Mouse (Mus musculus) gastrocnemius, adult 8-10 months (tissue): Measurements from ENCODE around the gene Syt8. TPM values are rescaled to one million over a fixed set of nuclear protein-coding genes. Genes with fewer than 3 reads are reported as not detected.
"Not testable (repeated sequence)": the region's sequence is repeated elsewhere in the genome, so short reads cannot be mapped to it uniquely, and the experiment has no call there.

ENCODE experiments used
- DNase-seq, 2 experiments: peaks; one replicate each; pipeline ENCODE4 v3.0.0; 2022; ENCODE audit warnings: low spot score in 2 of 2
- total RNA-seq, 4 experiments: library from RNA; stranded (reverse); gene quantifications; 2 replicates each; pipeline ENCODE4 v1.2.4; 2022

The Syt8 gene
- not detected for total RNA-seq

DNA sequence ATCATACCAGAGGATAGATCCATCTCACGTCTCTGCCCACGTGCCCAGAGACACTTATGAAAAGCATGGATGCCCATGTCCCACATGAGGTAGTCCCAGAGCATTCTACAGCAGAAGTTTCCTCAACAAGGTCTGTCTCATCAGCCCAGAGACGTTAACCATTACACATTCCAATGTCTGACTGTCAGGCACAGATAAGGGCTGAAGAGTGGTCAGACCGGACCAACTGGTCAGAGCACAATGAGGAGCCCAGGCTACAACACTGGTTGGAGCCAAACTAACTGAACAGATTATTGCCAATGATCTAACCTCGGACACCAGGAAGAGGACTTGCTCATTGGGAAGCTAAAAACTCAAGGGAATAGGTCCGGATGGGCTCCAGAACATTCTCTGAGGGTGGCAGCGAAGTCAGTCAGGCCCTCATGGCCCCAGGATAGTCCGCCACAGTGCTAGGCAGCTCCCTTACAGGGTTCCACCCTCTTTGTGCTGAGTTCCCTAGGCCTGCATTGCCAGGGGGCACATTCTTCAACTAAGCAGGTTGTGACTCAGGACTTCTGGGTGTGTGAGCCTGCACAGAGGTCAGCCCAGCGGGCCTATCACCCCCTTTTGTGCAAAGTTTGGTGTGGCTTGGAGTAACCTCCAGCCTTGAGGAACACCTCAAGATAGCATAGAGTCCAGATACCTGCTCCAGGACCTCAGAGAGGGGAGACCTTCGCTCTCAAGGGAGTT is at the start of gene Syt8:
Gene Syt8, plus strand, starts transcription at position 714 of the 729 bp plus-strand sequence.
- DNase-seq: no peak

DNA sequence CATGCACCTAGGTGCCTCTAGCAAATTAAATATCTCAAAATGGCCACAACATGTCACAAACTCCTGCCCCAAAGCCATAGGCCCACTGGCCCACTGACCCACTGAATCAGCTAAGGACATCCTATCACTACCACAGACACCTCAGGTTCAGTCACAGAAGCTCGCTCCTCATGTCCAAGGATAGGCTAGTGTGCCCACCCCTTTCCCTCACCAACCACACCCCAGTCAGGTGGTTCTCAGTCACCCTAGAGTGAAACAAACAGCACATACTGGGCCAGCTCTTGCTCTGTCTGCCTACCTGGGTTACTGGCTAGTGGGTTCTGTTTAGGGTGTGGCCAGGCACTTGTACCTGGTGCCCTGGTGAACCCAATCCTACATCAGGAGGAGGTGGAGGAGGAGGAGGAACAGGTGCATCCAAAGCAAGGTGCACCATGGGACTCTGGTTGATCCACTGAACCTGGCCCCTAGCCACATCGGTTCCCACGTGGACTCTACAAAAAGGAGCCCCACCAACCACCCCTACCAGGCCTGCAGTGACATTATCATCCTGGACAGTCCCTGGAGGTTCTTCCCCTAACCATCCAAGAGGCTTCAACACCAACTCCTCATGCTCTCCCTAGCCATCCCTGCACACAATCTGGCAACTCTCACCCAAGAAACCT is 48.8 kb upstream of the Syt8 start:
- no peak for DNase-seq

DNA sequence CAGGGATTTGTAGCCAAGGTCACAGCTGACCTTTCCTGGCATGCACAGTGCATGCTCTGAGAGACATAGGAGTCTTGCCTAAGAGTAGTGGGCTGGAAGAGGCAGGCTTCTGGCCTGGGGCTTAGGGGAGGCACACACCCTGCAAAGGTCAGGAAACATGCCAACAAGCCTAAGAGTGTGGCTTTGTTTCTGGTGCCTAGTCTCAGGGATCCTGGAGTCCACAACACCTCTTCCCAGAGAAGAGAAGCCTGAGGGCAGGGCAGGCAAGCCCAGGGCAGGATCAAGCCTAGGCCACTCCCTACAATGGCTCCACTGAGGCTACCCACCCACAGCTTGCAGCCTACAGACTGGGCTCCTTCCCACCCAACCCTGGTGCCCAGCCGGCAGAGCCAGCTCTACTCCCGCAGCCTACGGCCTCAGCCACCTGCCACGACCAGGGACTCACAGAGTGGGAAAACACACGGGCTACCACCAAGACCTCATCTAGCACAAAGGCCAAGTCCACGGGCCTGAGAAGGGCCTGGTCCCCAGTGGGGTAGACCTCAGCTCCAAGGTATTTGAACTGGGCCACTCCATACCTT is 47.9 kb upstream of the Syt8 start:
- DNase-seq: peak in 1 of 2 experiments; percentile 26

DNA sequence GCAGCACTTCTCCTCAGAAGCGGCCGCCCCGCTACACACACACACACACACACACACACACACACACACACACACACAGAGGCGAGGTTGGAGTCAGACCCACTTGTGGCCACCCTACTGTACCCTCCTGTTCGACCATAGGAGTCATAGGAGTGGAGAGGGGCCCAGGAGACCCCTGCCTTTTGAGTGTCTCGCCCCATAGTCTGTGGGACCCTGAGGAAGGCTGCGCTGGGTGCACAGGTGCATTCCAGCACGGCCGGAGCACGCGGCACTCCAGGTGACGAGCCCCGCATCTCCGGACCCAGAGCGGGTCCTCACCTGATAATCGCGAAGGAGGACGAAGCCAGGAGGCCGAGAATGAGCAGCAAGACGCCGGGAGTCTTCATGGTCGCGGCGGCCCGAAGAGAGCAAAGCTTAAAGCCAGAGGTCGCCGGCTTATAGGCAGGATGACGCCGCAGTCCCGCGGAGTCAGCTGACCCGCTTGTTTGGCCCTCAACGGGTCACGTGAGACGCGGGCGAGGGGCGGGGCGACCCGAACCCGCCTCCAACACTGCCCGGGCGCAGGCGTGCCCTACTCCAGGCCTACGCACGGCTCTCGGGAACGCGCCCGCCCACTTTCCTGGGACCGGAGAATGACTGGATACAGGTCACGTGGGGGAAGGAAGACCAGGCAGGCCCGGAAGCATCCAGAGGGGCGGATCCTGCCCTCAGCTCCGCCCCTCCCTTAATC is 47.1 kb upstream of the Syt8 start, which contains the start of gene Ctsd:
Gene Ctsd, minus strand, starts transcription at position 620 of the 730 bp plus-strand sequence.
- DNase-seq: peak; percentile 97 to 98

DNA sequence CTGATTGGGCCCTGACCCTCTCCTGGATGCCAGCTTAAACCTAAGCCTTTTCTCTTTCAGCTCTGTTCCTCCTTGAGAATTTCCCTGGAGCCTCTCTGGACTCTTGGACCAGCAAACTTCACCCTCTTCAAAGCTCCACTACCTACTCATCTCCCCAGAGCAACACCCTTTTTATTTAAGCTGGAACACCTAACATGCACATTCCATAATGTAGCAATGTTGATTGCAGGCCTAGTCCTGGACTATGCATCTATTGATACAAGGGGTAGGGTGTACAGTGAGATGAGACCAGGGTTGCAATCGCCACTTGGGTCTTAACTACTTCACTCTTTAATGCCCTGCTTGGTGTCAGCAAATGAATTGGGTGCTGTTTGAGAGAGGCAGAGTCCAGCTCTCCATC is 46.5 kb upstream of the Syt8 start:
- no peak for DNase-seq

DNA sequence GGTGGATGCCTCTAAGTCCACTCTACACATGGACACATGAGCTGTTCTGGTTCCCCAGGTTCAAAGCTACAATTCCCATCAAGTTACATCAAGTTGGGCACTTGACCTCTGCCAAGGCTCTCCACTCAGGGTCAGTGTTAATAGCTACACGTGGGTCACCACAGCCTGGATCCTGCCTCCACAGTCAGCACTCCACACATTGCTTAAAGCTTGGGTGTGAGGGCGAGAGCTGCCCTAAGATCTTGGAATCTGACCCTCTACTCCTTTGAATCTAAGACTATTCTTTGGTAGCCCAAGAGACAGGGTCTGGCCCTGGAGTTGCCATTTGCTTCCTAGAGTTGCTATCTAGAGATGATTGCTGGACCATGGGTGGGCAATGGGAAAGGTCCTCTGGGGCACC is 45.9 kb upstream of the Syt8 start:
- no peak for DNase-seq

DNA sequence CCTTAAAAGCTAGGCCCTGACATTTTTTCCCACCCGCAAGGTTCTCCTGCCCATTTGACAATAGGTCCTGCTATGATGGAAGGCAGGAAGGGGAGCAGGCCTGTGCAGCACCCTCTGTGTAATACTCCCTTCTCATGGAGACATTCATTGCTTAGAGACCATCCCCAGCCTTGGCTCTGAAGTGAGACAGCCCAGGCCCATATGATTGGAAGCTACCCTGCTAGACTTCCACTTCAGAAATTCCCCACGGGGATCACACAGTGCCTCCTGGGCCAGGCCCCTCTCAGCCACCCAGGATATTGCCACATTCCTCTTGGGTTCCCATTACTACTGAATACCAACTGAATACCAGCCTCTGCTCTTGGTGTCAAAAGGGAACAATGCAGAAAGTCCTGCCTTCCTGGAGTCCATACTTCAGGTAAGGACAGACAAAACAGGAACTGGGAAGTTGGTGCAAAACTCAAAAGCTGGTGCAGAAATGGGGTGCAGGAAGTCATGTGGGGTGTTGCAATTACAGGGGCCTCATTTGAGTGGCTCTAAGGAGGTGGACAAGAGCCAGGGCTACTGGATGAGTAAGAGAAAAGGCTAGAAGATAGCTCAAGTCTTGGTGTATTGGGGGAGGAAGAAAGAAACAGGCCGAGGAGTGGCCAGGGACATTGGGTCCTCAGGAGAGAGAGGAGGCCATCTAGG is 44.5 kb upstream of the Syt8 start:
- no peak for DNase-seq

DNA sequence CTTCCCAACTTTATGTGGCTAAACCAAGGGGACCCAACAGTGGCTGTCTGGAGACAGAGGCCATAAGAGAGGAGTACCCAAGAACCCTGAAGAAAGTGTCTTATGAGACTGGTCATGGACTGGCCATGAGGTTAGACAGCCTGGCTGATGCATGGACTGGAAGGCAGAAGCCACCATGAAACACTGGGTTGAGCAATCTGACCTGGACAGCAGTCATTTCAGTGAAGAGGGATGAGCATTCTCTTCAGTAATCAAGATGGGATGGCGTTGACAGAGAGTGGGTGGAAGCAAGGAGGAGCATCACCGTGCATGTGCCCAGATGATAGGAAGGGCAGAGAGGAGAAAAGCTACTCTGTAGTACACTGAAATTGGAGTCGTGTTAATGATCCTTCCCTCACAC is 43.5 kb upstream of the Syt8 start:
- no peak for DNase-seq

DNA sequence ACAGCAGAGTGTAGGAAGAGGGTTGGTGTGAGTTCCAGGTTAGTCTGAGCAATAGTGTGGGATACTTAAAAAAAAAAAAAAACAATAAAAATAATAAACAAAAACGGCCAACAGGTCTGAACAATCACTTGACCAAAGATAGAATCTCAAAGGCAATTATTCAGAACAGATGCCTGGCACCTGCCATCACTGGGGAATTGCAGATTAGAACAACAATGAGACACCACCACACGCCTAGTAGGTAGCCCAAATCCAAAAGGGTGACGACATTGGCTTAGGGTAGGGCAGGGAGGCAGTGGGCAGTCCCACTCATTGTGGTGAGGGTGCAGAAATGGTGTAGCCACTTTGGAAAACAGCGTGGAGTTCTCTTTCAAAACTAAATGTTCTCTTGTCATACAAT is 43.0 kb upstream of the Syt8 start:
- no peak for DNase-seq

DNA sequence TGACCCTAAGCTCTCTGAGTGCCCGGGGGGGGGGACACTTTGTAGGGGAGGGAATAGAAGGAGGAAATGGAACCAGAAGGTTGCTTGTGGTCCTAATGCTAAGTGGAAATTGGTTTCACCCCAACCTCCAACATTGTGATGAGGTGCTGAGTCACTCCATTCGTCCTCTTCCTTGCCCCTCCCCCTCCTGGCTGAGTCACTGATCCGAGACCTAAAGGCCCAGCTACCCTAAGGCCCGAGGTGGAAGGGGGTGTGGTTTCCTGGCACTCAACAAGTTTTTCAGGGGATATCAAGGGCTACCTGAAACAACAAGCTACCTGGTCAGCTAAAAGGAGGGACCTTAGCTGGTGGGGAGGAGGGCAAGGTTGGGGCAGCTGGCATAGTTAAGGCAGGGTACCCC is 41.5 kb upstream of the Syt8 start:
- no peak for DNase-seq

DNA sequence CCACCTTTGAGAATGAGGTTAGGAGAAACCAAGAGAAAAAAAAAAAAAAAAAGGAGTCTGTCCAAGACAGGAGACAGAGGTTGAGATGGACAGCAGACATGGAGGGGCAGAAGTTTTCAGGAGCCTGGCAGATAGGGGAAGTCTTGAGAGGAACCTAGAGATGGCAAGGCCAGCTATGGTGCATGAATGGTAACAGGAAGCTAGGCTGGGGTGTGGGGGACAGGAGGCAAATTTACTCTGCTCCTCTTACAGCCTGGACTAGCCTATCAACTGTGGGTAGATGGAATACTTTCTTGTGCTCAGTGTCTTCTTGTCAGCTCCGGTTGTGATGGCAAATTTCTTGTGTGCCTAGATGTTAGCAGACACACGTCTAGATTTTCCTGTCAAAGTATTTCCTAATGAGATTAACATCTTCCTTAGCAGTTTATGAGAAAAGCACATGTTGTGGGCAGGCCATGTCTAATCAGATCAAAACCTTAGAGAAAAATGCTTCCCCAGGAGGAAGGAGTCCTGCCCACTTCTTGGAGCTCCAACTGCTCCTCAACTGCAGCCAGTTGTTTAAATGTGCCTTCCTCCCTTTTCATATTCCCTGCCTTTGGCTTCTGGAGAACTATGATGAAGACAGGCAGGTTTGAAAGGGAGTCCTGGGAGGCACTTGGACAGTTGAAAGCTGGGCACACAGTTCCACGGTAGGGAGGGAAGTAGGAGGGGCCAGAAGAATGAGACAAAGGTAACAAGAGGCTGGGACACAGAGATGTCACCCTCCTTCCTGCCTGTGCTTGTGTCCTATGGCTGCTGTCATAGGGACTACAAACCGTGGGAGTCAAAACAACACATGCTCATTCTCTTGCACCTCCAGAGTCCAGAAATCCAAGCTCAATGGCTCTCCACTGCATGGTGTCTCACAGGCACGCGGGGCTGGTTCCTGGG is 40.1 kb upstream of the Syt8 start:
- DNase-seq: no peak

DNA sequence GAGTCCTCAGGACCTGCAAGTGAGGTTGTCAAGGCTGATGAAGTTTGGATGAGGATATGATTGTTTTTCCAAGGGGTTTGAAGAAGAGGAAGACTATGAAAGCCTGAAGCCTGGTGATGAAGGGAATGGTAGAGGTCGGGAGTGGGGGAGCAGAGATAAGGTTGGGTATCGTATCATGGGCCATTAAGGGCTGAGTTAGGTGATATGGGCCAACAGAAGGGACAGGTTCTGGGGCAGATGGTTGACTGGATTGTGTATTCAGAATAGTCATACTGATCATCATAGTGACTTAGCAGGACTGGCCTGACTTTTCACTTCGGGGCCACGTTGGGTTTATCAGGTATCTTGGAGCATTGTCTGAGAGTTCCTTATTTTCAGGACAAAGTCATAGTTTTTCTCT is 39.2 kb upstream of the Syt8 start:
- no peak for DNase-seq

DNA sequence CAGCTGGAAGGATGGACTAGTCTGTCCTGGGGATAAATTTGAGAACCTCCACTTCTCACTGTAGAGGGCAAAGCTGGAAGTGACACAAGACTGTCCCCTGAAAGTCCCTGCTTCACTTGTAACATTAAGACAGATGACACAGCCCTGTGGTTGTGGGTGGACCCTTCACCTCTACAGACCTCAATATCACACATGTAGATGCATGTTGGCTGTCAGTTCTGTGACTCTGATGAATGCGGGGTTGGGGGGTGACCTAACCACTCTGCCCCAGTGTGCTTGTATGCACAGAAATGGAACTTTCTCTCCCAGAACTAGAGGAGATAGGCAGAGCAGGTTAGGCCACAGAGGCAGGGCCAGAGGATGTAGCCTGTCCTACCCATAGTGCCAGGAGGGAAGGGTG is 38.0 kb upstream of the Syt8 start:
- DNase-seq: no peak

DNA sequence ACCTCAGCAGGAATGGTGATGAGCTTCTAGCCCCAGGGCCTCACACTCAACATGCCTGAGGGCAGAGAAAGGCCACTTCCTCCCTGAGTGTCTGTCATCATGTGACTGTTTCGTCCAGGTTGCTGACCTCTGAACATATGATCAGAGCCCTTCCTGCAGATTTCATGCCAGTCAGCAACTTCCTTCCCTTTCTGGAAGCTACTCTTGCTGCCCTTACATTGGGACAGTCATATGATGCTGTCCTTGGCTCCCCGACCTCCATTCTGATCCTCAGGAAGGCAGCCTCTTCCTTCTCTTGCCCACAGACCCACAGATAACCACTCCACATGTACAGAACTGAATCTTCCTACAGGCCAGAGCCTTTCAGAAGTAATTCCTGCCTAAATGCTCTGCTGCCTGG is 36.6 kb upstream of the Syt8 start:
- DNase-seq: no peak

DNA sequence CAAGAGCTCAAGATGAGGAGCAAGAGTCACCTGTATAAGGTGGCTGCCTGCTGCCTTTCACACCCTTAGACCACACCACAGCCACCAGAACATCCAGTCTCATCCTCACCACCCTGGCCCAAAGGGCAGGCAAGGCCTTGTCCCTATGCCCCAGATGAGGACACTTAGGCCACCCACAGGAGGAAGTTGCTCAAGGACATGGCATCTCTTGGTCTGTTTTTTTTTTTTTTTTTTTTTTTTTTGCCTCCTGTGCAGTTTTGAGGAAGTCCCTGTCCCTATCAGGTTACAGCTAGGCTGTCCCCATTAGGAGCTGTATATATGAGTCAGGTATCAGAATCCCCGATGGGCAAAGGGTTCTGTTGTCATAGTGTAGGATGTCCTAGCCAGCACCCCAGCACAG is 35.4 kb upstream of the Syt8 start:
- no peak for DNase-seq

DNA sequence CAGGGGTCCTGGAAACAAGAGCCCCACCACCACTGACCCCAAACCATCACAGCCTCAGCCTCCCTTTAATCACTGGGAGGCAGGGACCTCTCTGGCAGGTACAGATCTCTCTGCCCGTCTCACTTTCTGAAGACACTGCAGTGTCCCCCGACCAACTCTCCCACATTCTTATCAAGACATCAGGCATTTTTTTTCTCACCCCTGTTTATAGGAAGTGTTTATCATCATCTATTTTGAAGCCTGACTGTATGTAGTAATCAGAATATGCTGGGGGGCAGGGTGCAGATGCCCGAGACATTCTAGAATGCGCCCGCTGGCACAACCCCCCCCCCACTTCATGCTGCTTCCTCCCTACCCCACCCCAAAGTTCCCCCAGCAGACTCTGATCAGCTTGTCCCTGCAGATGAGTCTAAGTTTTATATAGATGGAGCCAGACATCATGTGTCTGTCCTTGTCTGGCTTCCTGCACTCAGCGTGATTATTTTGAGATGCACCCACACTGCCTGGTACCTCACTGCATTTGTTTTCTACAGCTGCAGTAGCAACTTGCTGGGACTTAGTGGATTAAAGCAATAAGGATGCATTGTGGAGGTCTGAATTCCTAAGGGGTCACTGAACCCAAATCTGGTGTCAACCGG is 34.4 kb upstream of the Syt8 start:
- no peak for DNase-seq

DNA sequence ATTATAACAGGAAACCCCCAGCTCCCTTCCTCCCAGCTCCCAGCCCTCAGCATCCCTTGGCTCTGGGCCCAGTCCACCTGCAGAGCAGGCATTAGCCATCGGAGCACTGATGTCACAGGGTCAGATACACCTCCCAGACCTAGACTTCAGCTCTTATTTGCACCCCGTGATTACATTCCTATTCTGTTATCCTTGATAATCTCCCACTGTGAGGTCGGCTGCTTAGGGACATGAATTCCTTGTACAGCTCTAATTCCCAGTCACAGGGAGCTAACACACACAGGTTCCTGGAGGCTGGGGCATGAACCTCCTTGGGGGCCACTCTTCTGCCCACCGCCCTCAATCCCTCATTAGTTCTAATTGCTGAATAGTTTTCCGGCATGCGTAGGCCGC is 33.9 kb upstream of the Syt8 start:
- DNase-seq: no peak

DNA sequence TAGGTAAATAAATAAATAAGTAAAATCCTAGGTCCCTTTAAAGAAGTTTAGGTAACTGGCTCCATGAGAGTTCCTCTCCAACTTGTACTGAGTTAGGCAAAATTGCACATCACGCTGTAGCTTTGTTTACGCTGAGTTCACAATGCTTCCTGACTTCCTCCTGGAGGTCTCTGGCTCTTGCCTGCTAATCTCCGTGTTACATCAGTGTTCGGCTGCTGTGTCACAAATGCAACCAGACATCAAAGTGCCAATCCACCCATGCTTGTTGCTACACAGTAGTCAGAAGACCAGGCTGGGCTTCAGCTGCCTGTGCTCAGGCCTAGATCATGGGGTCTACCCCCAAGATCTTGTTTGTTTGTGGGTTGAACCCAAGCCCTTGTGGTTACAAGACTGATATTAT is 31.1 kb upstream of the Syt8 start:
- DNase-seq: no peak

DNA sequence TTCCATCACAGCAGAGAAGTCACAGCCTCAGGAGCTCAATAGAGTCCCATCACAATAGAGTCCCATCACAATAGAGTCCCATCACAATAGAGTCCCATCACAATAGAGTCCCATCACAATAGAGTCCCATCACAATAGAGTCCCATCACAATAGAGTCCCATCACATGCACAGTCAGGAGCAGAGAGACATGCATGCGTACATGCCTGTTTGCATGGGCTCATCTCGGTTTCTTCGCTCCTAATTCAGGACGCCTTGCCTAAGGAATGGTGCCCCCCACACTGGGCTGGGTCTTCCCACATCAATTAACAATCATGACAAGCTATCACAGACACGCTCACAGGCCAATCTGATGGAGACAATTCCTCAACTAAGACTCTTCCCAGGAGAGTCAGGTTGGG is 29.5 kb upstream of the Syt8 start:
- not testable (repeated sequence) for DNase-seq

DNA sequence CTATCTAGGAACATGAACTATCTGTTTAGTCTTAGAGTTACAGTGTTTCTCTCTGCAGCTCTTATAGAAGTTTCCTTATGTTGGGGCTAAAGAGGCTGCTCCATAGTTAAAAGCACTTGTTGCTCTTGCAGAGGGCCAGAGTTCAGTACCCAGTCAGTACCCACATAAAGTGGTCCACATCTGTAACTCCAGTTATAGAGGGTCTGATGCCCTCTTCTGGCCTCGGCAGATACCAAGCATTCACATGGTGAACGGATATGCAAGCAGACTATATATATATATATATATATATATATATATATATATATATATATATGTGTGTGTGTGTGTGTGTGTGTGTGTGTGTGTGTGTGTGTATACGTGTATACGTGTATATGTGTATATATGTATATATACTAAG is 26.7 kb upstream of the Syt8 start:
- DNase-seq: no peak
